Mouse (Mus musculus) hindbrain, postnatal 0 days (tissue): ENCODE measurements around the gene Rbms1. TPM values are rescaled to one million over a fixed set of nuclear protein-coding genes. Genes with fewer than 3 reads are reported as not detected.

ENCODE experiments used
- ATAC-seq: fragments of 200-750 bp; cut with Nextera tagmentation; 2 replicates; pipeline ENCODE4 v1.8.0; 2017; ENCODE audit warnings: mild to moderate bottlenecking, moderate TSS enrichment, moderate library complexity
- DNase-seq: peaks from one replicate; pipeline ENCODE4 v3.0.0-alpha.2; 2015; ENCODE audit warnings: low spot score
- H3K27ac ChIP-seq: fragments of 300-500 bp; sonication (generic); 2 replicates; pipeline ENCODE4 v1.5.1; 2014; ENCODE audit warnings: mild to moderate bottlenecking
- H3K27me3 ChIP-seq: fragments of 300-500 bp; sonication (generic); 2 replicates; pipeline ENCODE4 v1.6.1; 2014; ENCODE audit warnings: low read length, mixed read lengths; ENCODE audit not compliant: insufficient read depth
- H3K36me3 ChIP-seq: fragments of 300-500 bp; sonication (generic); 2 replicates; pipeline ENCODE4 v1.6.1; 2014; ENCODE audit warnings: low read length, mixed read lengths; ENCODE audit not compliant: insufficient read depth
- H3K4me1 ChIP-seq: fragments of 300-500 bp; sonication (generic); 2 replicates; pipeline ENCODE4 v1.6.1; 2014; ENCODE audit warnings: antibody characterized with exemption, low read length, mixed read lengths; ENCODE audit not compliant: insufficient read depth
- H3K4me2 ChIP-seq: fragments of 300-500 bp; sonication (generic); 2 replicates; pipeline ENCODE4 v1.6.1; 2014; ENCODE audit warnings: low read depth, mild to moderate bottlenecking, low read length, moderate library complexity, mixed read lengths
- H3K4me3 ChIP-seq: fragments of 300-500 bp; sonication (generic); 2 replicates; pipeline ENCODE4 v1.5.1; 2014; ENCODE audit warnings: low read length
- H3K9ac ChIP-seq: fragments of 300-500 bp; sonication (generic); replicated peaks from 2 replicates; pipeline ENCODE4 v1.6.1; 2014; ENCODE audit warnings: mild to moderate bottlenecking, low read length, moderate library complexity, mixed read lengths
- H3K9me3 ChIP-seq: fragments of 300-500 bp; sonication (generic); 2 replicates; pipeline ENCODE4 v1.6.1; 2016; ENCODE audit warnings: low read length, mixed read lengths
- CTCF ChIP-seq: IDR thresholded peaks from 2 replicates; pipeline ENCODE4 v1.5.1; 2016; ENCODE audit warnings: antibody characterized with exemption, control low read depth, low read depth
- WGBS: fragments of 180-500 bp; shearing (Covaris S2); extraction: QIAGEN DNeasy Blood & Tissue Kit; methylation state at CpG from one replicate; pipeline ENCODE4 v1.1.7; 2014; 5-methylcytosine and 5-hydroxymethylcytosine counted together
- polyA plus RNA-seq: library from polyadenylated mRNA; unstranded; fragments of >200 nt; fragmentation: Nextera tagmentation; extraction: Ambion mirVana; gene quantifications from 2 replicates; pipeline ENCODE4 v1.2.1, GENCODE M21; 2015
- total RNA-seq: library from RNA; depleted of rRNA; stranded (reverse); fragments of >200 nt; gene quantifications from 2 replicates; pipeline ENCODE4 v1.2.3, GENCODE M21; 2014

Gene Rbms1
- total and polyA plus RNA-seq, 2 experiments from 2014 or later: 66.2 to 69.7 TPM

- Histone ChIP-seq H3K4me3 (no peak overlapping the region), H3K36me3 (no peaks in the 10 kb centered on the region), H3K27me3 (no peaks in the 10 kb centered on the region), H3K27ac (no peak overlapping the region), H3K9me3 (no peaks in the 10 kb centered on the region), H3K9ac (no peak overlapping the region), H3K4me1 (no peaks in the 10 kb centered on the region), H3K4me2 (no peak overlapping the region)
- ATAC-seq (no peak), DNase-seq (no peak)
- TF ChIP-seq CTCF: no peak
- WGBS: 93% methylated on average over 8 of the region's 8 CpGs
Observed at GRCm38 (mm10) chr2:60862913-60863711, 99.9 kb downstream of the Rbms1 start.

- ATAC-seq (no peak), DNase-seq (no peak)
- H3K4me3 ChIP-seq: no peak overlapping the region
- H3K9me3 ChIP-seq: no peaks in the 10 kb centered on the region
- H3K27ac ChIP-seq: no peak overlapping the region
- TF ChIP-seq CTCF: no peak
- H3K9ac ChIP-seq: no peak overlapping the region
- no peak overlapping the region for H3K4me2 ChIP-seq
- no peaks in the 10 kb centered on the region for H3K4me1 ChIP-seq
- H3K27me3 ChIP-seq: no peaks in the 10 kb centered on the region
- no peaks in the 10 kb centered on the region for H3K36me3 ChIP-seq
- WGBS: 87% methylated on average over 1 of the region's 1 CpGs
Observed at GRCm38 (mm10) chr2:60858116-60858515, 104.9 kb downstream of the Rbms1 start.

GRCm38 (mm10) chr2:60856097-60856496, 106.9 kb downstream of the Rbms1 start:
- no peaks in the 10 kb centered on the region for H3K9me3 ChIP-seq
- no peak for ATAC-seq
- 87% methylated on average over 2 of the region's 2 CpGs for WGBS

DNA sequence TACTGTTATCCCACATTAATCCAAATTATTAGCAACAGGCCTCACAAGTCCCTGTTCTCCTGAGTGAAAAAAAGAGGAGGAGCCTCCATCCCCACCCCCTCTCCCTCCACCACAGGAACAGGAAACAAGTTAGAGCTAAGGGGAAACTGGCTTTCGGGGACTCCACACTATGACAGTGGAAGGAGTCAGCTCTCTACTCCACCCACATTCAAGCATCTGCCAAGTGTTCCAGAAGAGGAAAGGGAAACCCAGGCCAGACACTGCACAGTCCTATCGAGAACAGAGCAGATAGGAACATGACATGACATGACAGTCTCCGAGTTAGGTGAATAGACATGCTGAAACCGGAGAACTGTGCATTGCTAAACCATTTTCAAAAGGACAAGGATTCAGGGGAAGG, 108.0 kb downstream of the Rbms1 start:
- Histone ChIP-seq H3K4me2 (no peak overlapping the region), H3K4me3 (no peak overlapping the region), H3K36me3 (no peaks in the 10 kb centered on the region), H3K9ac (no peak overlapping the region), H3K4me1 (no peaks in the 10 kb centered on the region), H3K9me3 (no peaks in the 10 kb centered on the region), H3K27me3 (no peaks in the 10 kb centered on the region), H3K27ac (no peak overlapping the region)
- WGBS: 46% methylated on average over 4 of the region's 4 CpGs
- DNase-seq (no peak), ATAC-seq (no peak)
- TF ChIP-seq CTCF: no peak

More at GRCm38 (mm10) chr2:60856097-60856496, 106.9 kb downstream of the Rbms1 start:
- TF ChIP-seq CTCF: no peak
- no peak overlapping the region for H3K4me2 ChIP-seq
- no peak overlapping the region for H3K27ac ChIP-seq
- DNase-seq: no peak
- no peaks in the 10 kb centered on the region for H3K4me1 ChIP-seq
- H3K36me3 ChIP-seq: no peaks in the 10 kb centered on the region
- H3K27me3 ChIP-seq: no peaks in the 10 kb centered on the region
- H3K4me3 ChIP-seq: no peak overlapping the region
- no peak overlapping the region for H3K9ac ChIP-seq

DNA sequence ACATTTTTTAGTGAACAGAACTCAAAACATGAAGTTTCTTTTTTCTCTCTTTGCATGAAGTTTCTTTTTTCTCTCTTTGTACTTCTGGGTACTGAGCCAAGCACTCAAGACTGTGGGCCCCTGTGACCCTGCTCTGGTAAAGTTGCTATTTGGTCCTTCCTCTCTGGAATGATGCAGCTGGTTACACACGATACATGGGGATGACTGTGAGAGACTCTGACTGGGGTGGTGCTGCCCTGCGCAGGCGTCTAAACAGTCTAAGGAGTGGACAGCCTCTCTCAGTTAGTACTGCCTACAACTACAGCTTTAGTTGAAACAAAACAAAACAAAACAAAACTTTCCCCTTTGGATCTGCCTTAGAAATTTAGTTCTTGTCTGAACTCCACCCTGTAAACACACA, 111.1 kb downstream of the Rbms1 start:
- 74% methylated on average over 3 of the region's 3 CpGs for WGBS
- no peak for TF ChIP-seq CTCF
- ATAC-seq (no peak), DNase-seq (no peak)
- Histone ChIP-seq H3K9ac (no peak overlapping the region), H3K27me3 (no peaks in the 10 kb centered on the region), H3K27ac (no peak overlapping the region), H3K4me1 (no peaks in the 10 kb centered on the region), H3K9me3 (no peaks in the 10 kb centered on the region), H3K4me3 (no peak overlapping the region), H3K4me2 (no peak overlapping the region), H3K36me3 (no peaks in the 10 kb centered on the region)

GRCm38 (mm10) chr2:60851057-60851718, 111.8 kb downstream of the Rbms1 start:
- Histone ChIP-seq H3K4me1 (no peaks in the 10 kb centered on the region), H3K36me3 (no peaks in the 10 kb centered on the region), H3K9me3 (no peaks in the 10 kb centered on the region), H3K4me3 (no peak overlapping the region), H3K4me2 (no peak overlapping the region), H3K27ac (no peak overlapping the region), H3K9ac (no peak overlapping the region), H3K27me3 (no peaks in the 10 kb centered on the region)
- DNase-seq (no peak), ATAC-seq (no peak)
- WGBS: 62% methylated on average over 14 of the region's 14 CpGs
- no peak for TF ChIP-seq CTCF

GRCm38 (mm10) chr2:60848478-60848877, 114.5 kb downstream of the Rbms1 start:
- Histone ChIP-seq H3K27ac (no peak overlapping the region), H3K4me1 (no peaks in the 10 kb centered on the region), H3K9me3 (no peaks in the 10 kb centered on the region), H3K4me2 (no peak overlapping the region), H3K9ac (no peak overlapping the region), H3K36me3 (no peaks in the 10 kb centered on the region), H3K4me3 (no peak overlapping the region), H3K27me3 (no peaks in the 10 kb centered on the region)
- WGBS: 94% methylated on average over 4 of the region's 4 CpGs
- no peak for ATAC-seq
- TF ChIP-seq CTCF: no peak
- DNase-seq: no peak
